Mouse (Mus musculus): ENCODE data around the gene Crybb1. TPM values are rescaled to one million over a fixed set of nuclear protein-coding genes. Genes with fewer than 3 reads are reported as not detected.

Crybb1 gene
- total RNA-seq, 2 experiments from 2014 or later: 2.0 to 3.0 TPM

GRCm38 (mm10) chr5:112300721-112301308 is 45.2 kb downstream of the Crybb1 start:
- DNase-seq (ENCODE audit: low spot score in 2 of 2): no peak

GRCm38 (mm10) chr5:112301694-112302093 is 46.1 kb downstream of the Crybb1 start:
- no peak for DNase-seq (ENCODE audit: low spot score in 2 of 2)

GRCm38 (mm10) chr5:112302310-112302709 is 46.7 kb downstream of the Crybb1 start:
- DNase-seq (ENCODE audit: low spot score in 2 of 2): no peak

GRCm38 (mm10) chr5:112305842-112306241 is 50.2 kb downstream of the Crybb1 start:
- DNase-seq (ENCODE audit: low spot score in 2 of 2): no peak

GRCm38 (mm10) chr5:112313222-112313885 is 57.7 kb downstream of the Crybb1 start:
- DNase-seq (ENCODE audit: low spot score in 2 of 2): no peak

- DNase-seq (ENCODE audit: low spot score in 2 of 2): no peak
Measured at GRCm38 (mm10) chr5:112316468-112316867, 60.9 kb downstream of the Crybb1 start.

- DNase-seq (ENCODE audit: low spot score in 2 of 2): no peak
Measured at GRCm38 (mm10) chr5:112317328-112317727, 61.7 kb downstream of the Crybb1 start.

Other genes starting within 250 kb of the Crybb1 start
- 1 to 10 TPM; 3.8 to 4.2 TPM for gene Cryba4, start 3.3 kb upstream of the Crybb1 start, total RNA-seq (2021)
- 100 to 1,000 TPM; 135 to 140 TPM for gene Tpst2, start 20.9 kb downstream of the Crybb1 start, total RNA-seq (2021)
- gene Tfip11, start 70.5 kb downstream of the Crybb1 start, total RNA-seq (2021): 10 to 100 TPM; 35.9 to 43.0 TPM
- gene Srrd, start 87.2 kb downstream of the Crybb1 start, total RNA-seq (2021): 10 to 100 TPM; 21.4 to 28.4 TPM
- gene Hps4, start 87.3 kb downstream of the Crybb1 start, total RNA-seq (2021): 10 to 100 TPM; 32.8 to 37.2 TPM
- gene Gm6583, start 100.2 kb downstream of the Crybb1 start, total RNA-seq (2021): under 1 TPM in 1 of 2 experiments, not detected in 1; 0.23 TPM
- gene Asphd2, start 139.1 kb downstream of the Crybb1 start, total RNA-seq (2021): 1 to 10 TPM; 9.5 to 9.9 TPM
- gene Gm6588, start 193.6 kb downstream of the Crybb1 start, total RNA-seq (2021): not detected